Mouse (Mus musculus) olfactory bulb, adult 2 months (tissue): ENCODE measurements around the gene Sec1. TPM values are rescaled to one million over a fixed set of nuclear protein-coding genes. Genes with fewer than 3 reads are reported as not detected.

Experiments used
- H3K27ac ChIP-seq: fragments of 200-500 bp; 2 replicates; pipeline ENCODE4 v1.5.1; 2012; ENCODE audit warnings: low read depth, low read length; ENCODE audit not compliant: insufficient read depth
- H3K4me1 ChIP-seq: fragments of 200-500 bp; 2 replicates; pipeline ENCODE4 v1.6.1; 2012; ENCODE audit warnings: low read length; ENCODE audit not compliant: control insufficient read depth, insufficient read depth
- H3K4me3 ChIP-seq: fragments of 200-500 bp; 2 replicates; pipeline ENCODE4 v1.5.1; 2012; ENCODE audit warnings: mild to moderate bottlenecking, low read depth, low read length, moderate library complexity; ENCODE audit not compliant: insufficient read depth
- CTCF ChIP-seq: fragments of 200-500 bp; IDR thresholded peaks from 2 replicates; pipeline ENCODE4 v1.5.1; 2012; ENCODE audit warnings: low read depth, mild to moderate bottlenecking, low read length, moderate library complexity; ENCODE audit not compliant: insufficient read depth
- POLR2A ChIP-seq: fragments of 200-500 bp; IDR thresholded peaks from 2 replicates; pipeline ENCODE4 v1.6.1; 2012; ENCODE audit warnings: mild to moderate bottlenecking, low read depth, low read length, moderate library complexity; ENCODE audit not compliant: insufficient read depth
- WGBS: fragments of 180-500 bp; shearing (Covaris S2); methylation state at CpG from one replicate; pipeline ENCODE4 v1.1.7; 2018; 5-methylcytosine and 5-hydroxymethylcytosine counted together
- polyA plus RNA-seq: library from polyadenylated mRNA; stranded (reverse); fragments of >200 nt; gene quantifications from 2 replicates; pipeline ENCODE4 v1.2.4, GENCODE M21; 2012; ENCODE audit warnings: low replicate concordance; ENCODE audit not compliant: missing spikeins, insufficient read depth, insufficient read length

Gene Sec1
- polyA plus RNA-seq, 1 experiment: not detected

GRCm38 (mm10) chr7:45714630-45715089, 20.5 kb upstream of the Sec1 start:
- peak overlapping the region; percentile 65 for H3K27ac ChIP-seq
- WGBS: 7% methylated on average over 14 of the region's 14 CpGs
- peak overlapping the region; percentile 72 for H3K4me3 ChIP-seq
- peaks cover 66% of the 10 kb centered on the region for H3K4me1 ChIP-seq
- TF ChIP-seq POLR2A (no peak), CTCF (no peak)

GRCm38 (mm10) chr7:45713881-45714520, 19.8 kb upstream of the Sec1 start:
- Histone ChIP-seq H3K4me3 (peak overlapping the region; percentile 72), H3K27ac (no peak overlapping the region), H3K4me1 (peaks cover 63% of the 10 kb centered on the region)
- 50% methylated on average over 6 of the region's 6 CpGs for WGBS
- TF ChIP-seq CTCF (no peak), POLR2A (no peak)

GRCm38 (mm10) chr7:45713396-45713795, 19.2 kb upstream of the Sec1 start:
- TF ChIP-seq CTCF (no peak), POLR2A (no peak)
- H3K4me1 ChIP-seq: peaks cover 67% of the 10 kb centered on the region
- WGBS: 93% methylated on average over 16 of the region's 16 CpGs
- H3K27ac ChIP-seq: no peak overlapping the region
- H3K4me3 ChIP-seq: no peak overlapping the region

- WGBS: 85% methylated on average over 21 of the region's 21 CpGs
- H3K4me3 ChIP-seq: no peak overlapping the region
- peaks cover 77% of the 10 kb centered on the region for H3K4me1 ChIP-seq
- H3K27ac ChIP-seq: no peak overlapping the region
- 0 out of 2 replicates have a peak, but pooled peaks have one; percentile 13 for TF ChIP-seq POLR2A
- no peak for TF ChIP-seq CTCF
Observed at GRCm38 (mm10) chr7:45712022-45712757, 18.0 kb upstream of the Sec1 start.

- 0 out of 2 replicates have a peak, but pooled peaks have one; percentile 25 for TF ChIP-seq POLR2A
- TF ChIP-seq CTCF: no peak
- peaks cover 76% of the 10 kb centered on the region for H3K4me1 ChIP-seq
- 78% methylated on average over 24 of the region's 24 CpGs for WGBS
Observed at GRCm38 (mm10) chr7:45711316-45712021, 17.3 kb upstream of the Sec1 start.

GRCm38 (mm10) chr7:45710477-45711191, 16.4 kb upstream of the Sec1 start:
- peaks cover 68% of the 10 kb centered on the region for H3K4me1 ChIP-seq
- 90% methylated on average over 20 of the region's 20 CpGs for WGBS

More at GRCm38 (mm10) chr7:45711316-45712021, 17.3 kb upstream of the Sec1 start:
- H3K4me3 ChIP-seq: no peak overlapping the region
- no peak overlapping the region for H3K27ac ChIP-seq

GRCm38 (mm10) chr7:45709677-45710355, 15.6 kb upstream of the Sec1 start:
- peaks cover 66% of the 10 kb centered on the region for H3K4me1 ChIP-seq
- TF ChIP-seq CTCF (no peak), POLR2A (no peak)
- no peak overlapping the region for H3K4me3 ChIP-seq

More at GRCm38 (mm10) chr7:45710477-45711191, 16.4 kb upstream of the Sec1 start:
- H3K27ac ChIP-seq: no peak overlapping the region
- no peak overlapping the region for H3K4me3 ChIP-seq
- TF ChIP-seq CTCF: no peak
- TF ChIP-seq POLR2A: peak; percentile 26; the same call in 1 of the 2 replicates

GRCm38 (mm10) chr7:45709036-45709435, 14.8 kb upstream of the Sec1 start:
- H3K27ac ChIP-seq: peak overlapping the region; percentile 100
- 30% methylated on average over 6 of the region's 6 CpGs for WGBS
- H3K4me3 ChIP-seq: no peak overlapping the region
- peaks cover 59% of the 10 kb centered on the region for H3K4me1 ChIP-seq
- TF ChIP-seq CTCF: no peak
- TF ChIP-seq POLR2A: no peak

More at GRCm38 (mm10) chr7:45709677-45710355, 15.6 kb upstream of the Sec1 start:
- H3K27ac ChIP-seq: peak overlapping the region; percentile 100
- WGBS: 51% methylated on average over 14 of the region's 14 CpGs
